Mouse (Mus musculus) CH12.LX (cell line): ENCODE results near the gene Lef1. TPM values are rescaled to one million over a fixed set of nuclear protein-coding genes. Genes with fewer than 3 reads are reported as not detected.

Source experiments
- DNase-seq: peaks from one replicate; pipeline ENCODE4 v3.0.0-alpha.2; 2013; ENCODE audit errors: extremely low read depth
- H3K27ac ChIP-seq: 2 replicates; pipeline ENCODE4 v1.5.1; 2012; ENCODE audit warnings: low read depth, mild to moderate bottlenecking, control low read depth, moderate library complexity; ENCODE audit not compliant: insufficient read depth
- H3K27me3 ChIP-seq: replicated peaks from 2 replicates; pipeline ENCODE3; 2012; ENCODE audit warnings: inconsistent platforms
- H3K36me3 ChIP-seq, 2 experiments: replicated peaks in 1 of 2; 2 replicates each; pipeline versions ENCODE3 to v1.6.1; 2012; ENCODE audit warnings: inconsistent platforms in 1 of 2, low read length in 1 of 2, mild to moderate bottlenecking in 1 of 2, mixed read lengths in 1 of 2, moderate library complexity in 1 of 2; ENCODE audit not compliant: control insufficient read depth in 1 of 2, insufficient read depth in 1 of 2
- H3K4me1 ChIP-seq, 2 experiments: 2 replicates each; pipeline ENCODE4 v1.6.1; 2012; ENCODE audit warnings: inconsistent platforms in 1 of 2, moderate library complexity in 1 of 2; ENCODE audit not compliant: insufficient read depth in 2 of 2, control insufficient read depth in 1 of 2
- H3K4me2 ChIP-seq: 2 replicates; pipeline ENCODE4 v1.6.1; 2012; ENCODE audit warnings: low read depth, mild to moderate bottlenecking, control low read depth; ENCODE audit not compliant: poor library complexity, insufficient read depth, severe bottlenecking
- H3K4me3 ChIP-seq, 3 experiments: fragments of 150-350 bp in 1 of 3; sonication (generic) in 1 of 3; replicated peaks in 1 of 3; 2 replicates each; pipeline versions ENCODE3 to v1.5.1; 2011 to 2012; ENCODE audit warnings: low read depth in 2 of 3, low read length in 2 of 3, mild to moderate bottlenecking in 2 of 3, moderate library complexity in 2 of 3, control low read depth in 1 of 3, improper control_type of control experiment in 1 of 3, inconsistent platforms in 1 of 3, mixed read lengths in 1 of 3; ENCODE audit not compliant: poor library complexity in 1 of 3
- H3K79me2 ChIP-seq: replicated peaks from 2 replicates; pipeline ENCODE4 v1.6.1; 2012; ENCODE audit warnings: mild to moderate bottlenecking, moderate library complexity; ENCODE audit not compliant: control insufficient read depth, poor library complexity, insufficient read depth, severe bottlenecking; ENCODE audit errors: extremely low read depth
- H3K9ac ChIP-seq: 2 replicates; pipeline ENCODE4 v1.6.1; 2012; ENCODE audit warnings: low read depth, mild to moderate bottlenecking, control low read depth, moderate library complexity; ENCODE audit not compliant: insufficient read depth
- H3K9me3 ChIP-seq: replicated peaks from 2 replicates; pipeline ENCODE3; 2012; ENCODE audit warnings: low read length, inconsistent platforms, mixed read lengths
- CHD1 ChIP-seq: IDR thresholded peaks from 2 replicates; pipeline ENCODE4 v1.6.1; 2012; ENCODE audit warnings: low read depth, low read length, improper control_type of control experiment, inconsistent platforms
- CHD2 ChIP-seq: IDR thresholded peaks from 2 replicates; pipeline ENCODE4 v1.6.1; 2011; ENCODE audit warnings: low read length, improper control_type of control experiment
- CTCF ChIP-seq, 2 experiments: IDR thresholded peaks in 1 of 2; conservative IDR thresholded peaks in 1 of 2; 2 replicates each; pipeline ENCODE4 v1.5.1; 2011 to 2012; ENCODE audit warnings: low read depth in 2 of 2, low read length in 2 of 2, improper control_type of control experiment in 1 of 2, inconsistent platforms in 1 of 2, mild to moderate bottlenecking in 1 of 2, moderate library complexity in 1 of 2
- E2F4 ChIP-seq: IDR thresholded peaks from 2 replicates; pipeline ENCODE4 v1.6.1; 2011; ENCODE audit warnings: low read depth, low read length, improper control_type of control experiment; ENCODE audit not compliant: insufficient replicate concordance
- ELF1 ChIP-seq: IDR thresholded peaks from 2 replicates; pipeline ENCODE4 v1.6.1; 2014; ENCODE audit warnings: low read depth, mild to moderate bottlenecking, inconsistent platforms, low read length, improper control_type of control experiment
- EP300 ChIP-seq: IDR thresholded peaks from 2 replicates; pipeline ENCODE4 v1.6.1; 2011; ENCODE audit warnings: low read length, improper control_type of control experiment
- HCFC1 ChIP-seq: IDR thresholded peaks from 2 replicates; pipeline ENCODE4 v1.6.1; 2012; ENCODE audit warnings: low read depth, mild to moderate bottlenecking, inconsistent platforms, low read length, improper control_type of control experiment
- IRF4 ChIP-seq: IDR thresholded peaks from 2 replicates; pipeline ENCODE4 v1.6.1; 2014; ENCODE audit warnings: low read depth, mild to moderate bottlenecking, inconsistent platforms, low read length, improper control_type of control experiment
- JUND ChIP-seq: conservative IDR thresholded peaks from 2 replicates; pipeline ENCODE4 v1.6.1; 2011; ENCODE audit warnings: low read depth, low read length, improper control_type of control experiment
- KAT2A ChIP-seq: IDR thresholded peaks from 2 replicates; pipeline ENCODE4 v1.6.1; 2012; ENCODE audit warnings: low read length, improper control_type of control experiment, inconsistent platforms; ENCODE audit not compliant: insufficient replicate concordance
- MAX ChIP-seq: IDR thresholded peaks from 2 replicates; pipeline ENCODE4 v1.6.1; 2011; ENCODE audit warnings: low read length, improper control_type of control experiment
- MAZ ChIP-seq: IDR thresholded peaks from 2 replicates; pipeline ENCODE4 v1.6.1; 2012; ENCODE audit warnings: low read depth, mild to moderate bottlenecking, inconsistent platforms, low read length, improper control_type of control experiment, moderate library complexity
- MXI1 ChIP-seq: IDR thresholded peaks from 2 replicates; pipeline ENCODE4 v1.6.1; 2011; ENCODE audit warnings: mild to moderate bottlenecking, low read depth, low read length, improper control_type of control experiment
- NELFE ChIP-seq: IDR thresholded peaks from 2 replicates; pipeline ENCODE4 v1.6.1; 2011; ENCODE audit warnings: low read depth, low read length, improper control_type of control experiment
- NRF1 ChIP-seq: IDR thresholded peaks from 2 replicates; pipeline ENCODE4 v1.6.1; 2014; ENCODE audit warnings: low read depth, mild to moderate bottlenecking, inconsistent platforms, low read length, improper control_type of control experiment, moderate library complexity
- PAX5 ChIP-seq: IDR thresholded peaks from 2 replicates; pipeline ENCODE4 v1.6.1; 2012; ENCODE audit warnings: low read length, inconsistent platforms, mixed read lengths
- POLR2A ChIP-seq: IDR thresholded peaks from 2 replicates; pipeline ENCODE4 v1.6.1; 2011; ENCODE audit warnings: low read depth, mild to moderate bottlenecking, improper control_type of control experiment, low read length
- POLR2AphosphoS2 ChIP-seq: IDR thresholded peaks from 2 replicates; pipeline ENCODE4 v1.6.1; 2011; ENCODE audit warnings: low read depth, low read length, improper control_type of control experiment
- RCOR1 ChIP-seq: conservative IDR thresholded peaks from 2 replicates; pipeline ENCODE4 v1.6.1; 2012; ENCODE audit warnings: low read depth, mild to moderate bottlenecking, inconsistent platforms, low read length, improper control_type of control experiment
- SIN3A ChIP-seq: IDR thresholded peaks from 2 replicates; pipeline ENCODE4 v1.6.1; 2012; ENCODE audit warnings: low read length, improper control_type of control experiment, inconsistent platforms
- SMC3 ChIP-seq: IDR thresholded peaks from 2 replicates; pipeline ENCODE4 v1.6.1; 2011; ENCODE audit warnings: low read depth, low read length, improper control_type of control experiment
- UBTF ChIP-seq: IDR thresholded peaks from 2 replicates; pipeline ENCODE4 v1.6.1; 2012; ENCODE audit warnings: low read depth, mild to moderate bottlenecking, inconsistent platforms, low read length, improper control_type of control experiment, moderate library complexity
- ZC3H11A ChIP-seq: IDR thresholded peaks from 2 replicates; pipeline ENCODE4 v1.6.1; 2012; ENCODE audit warnings: low read depth, mild to moderate bottlenecking, inconsistent platforms, low read length, improper control_type of control experiment
- ZKSCAN1 ChIP-seq: IDR thresholded peaks from 2 replicates; pipeline ENCODE4 v1.6.1; 2012; ENCODE audit warnings: low read depth, inconsistent platforms, low read length, improper control_type of control experiment, borderline replicate concordance
- ZMIZ1 ChIP-seq: IDR thresholded peaks from 2 replicates; pipeline ENCODE4 v1.6.1; 2012; ENCODE audit warnings: low read depth, mild to moderate bottlenecking, inconsistent platforms, low read length, improper control_type of control experiment
- dilution Hi-C: fragments of 300-500 bp; cut with MboI; formaldehyde crosslinking; loops from 2 replicates; pipeline ENCODE4 v1.14.3; 2020; ENCODE audit warnings: low sequenced_read_pairs; ENCODE audit not compliant: extremely low pct_unique_long_range_greater_than_20kb, extremely low pct_ligation_motif_present
- in situ Hi-C: fragments of 300-500 bp; cut with MboI; formaldehyde crosslinking; loops from 3 replicates; pipeline ENCODE4 v1.14.3; 2019; ENCODE audit warnings: low sequenced_read_pairs, low pct_ligation_motif_present, low pct_unique_long_range_greater_than_20kb, mixed read lengths
- polyA plus RNA-seq: library from polyadenylated mRNA; unstranded; fragments of >175 nt; gene quantifications from 2 replicates; pipeline ENCODE4 v1.2.1, GENCODE M21; 2012; ENCODE audit warnings: low read depth; ENCODE audit not compliant: insufficient read length
- total RNA-seq, 2 experiments: library from RNA; depleted of rRNA; stranded (reverse); fragments of 300-350 nt in 1 of 2; fragments of >200 nt in 1 of 2; gene quantifications; 2 replicates each; pipeline ENCODE4 v1.2.3; 2012 to 2014

The Lef1 gene
- total and polyA plus RNA-seq, 3 experiments, result 1.8 to 14.5 (median 4.4) TPM

DNA sequence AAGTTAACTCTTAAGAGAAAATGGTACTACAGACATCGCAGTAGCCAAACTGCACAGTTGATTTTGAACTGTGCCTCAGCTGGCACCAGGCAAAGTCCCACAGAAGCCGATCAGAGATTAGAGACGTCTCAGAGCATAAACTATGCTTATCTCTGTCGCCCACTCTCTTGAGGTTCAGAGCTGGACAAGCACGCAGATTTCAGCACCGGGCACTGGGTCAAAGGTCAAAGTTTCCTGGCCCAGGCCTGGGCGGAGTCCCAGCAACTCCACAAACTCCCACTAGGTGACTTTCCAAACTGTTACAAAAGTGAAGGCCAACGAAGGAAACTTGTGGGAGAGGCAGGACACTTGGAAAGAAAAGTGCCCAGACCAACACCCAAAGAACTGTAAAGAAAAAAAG is 160.9 kb downstream of the Lef1 start:
- H3K36me3 ChIP-seq, result peaks cover 0 to 21% of the 10 kb centered on the region in 2 experiments
- TF ChIP-seq MAX (no peak), RCOR1 (no peak), CTCF (conservative IDR thresholded peaks at IDR 0.05 in 1 of 2, IDR thresholded peaks at IDR 0.05 in 1 of 2; ENCODE audit: low read depth in 2 of 2, low read length in 2 of 2) (no peak), MAZ (no peak), POLR2AphosphoS2 (no peak)
- no peaks in the 10 kb centered on the region for H3K27me3 ChIP-seq
- dilution Hi-C loops, result no loop called here
- in situ Hi-C loops, result no loop called here
- peaks cover 0 to 24% of the 10 kb centered on the region in 2 experiments; a peak in 3 of 4 replicates for H3K4me1 ChIP-seq
- H3K27ac ChIP-seq, result no peak overlapping the region
- H3K4me2 ChIP-seq, result peak overlapping the region; percentile 71
- no peaks in the 10 kb centered on the region for H3K79me2 ChIP-seq
- peak; percentile 35 for DNase-seq
- H3K9me3 ChIP-seq, result no peaks in the 10 kb centered on the region
- peak overlapping the region in 2 of 3 experiments; percentile 53 to 79 for H3K4me3 ChIP-seq
- peak overlapping the region; percentile 34 for H3K9ac ChIP-seq

DNA sequence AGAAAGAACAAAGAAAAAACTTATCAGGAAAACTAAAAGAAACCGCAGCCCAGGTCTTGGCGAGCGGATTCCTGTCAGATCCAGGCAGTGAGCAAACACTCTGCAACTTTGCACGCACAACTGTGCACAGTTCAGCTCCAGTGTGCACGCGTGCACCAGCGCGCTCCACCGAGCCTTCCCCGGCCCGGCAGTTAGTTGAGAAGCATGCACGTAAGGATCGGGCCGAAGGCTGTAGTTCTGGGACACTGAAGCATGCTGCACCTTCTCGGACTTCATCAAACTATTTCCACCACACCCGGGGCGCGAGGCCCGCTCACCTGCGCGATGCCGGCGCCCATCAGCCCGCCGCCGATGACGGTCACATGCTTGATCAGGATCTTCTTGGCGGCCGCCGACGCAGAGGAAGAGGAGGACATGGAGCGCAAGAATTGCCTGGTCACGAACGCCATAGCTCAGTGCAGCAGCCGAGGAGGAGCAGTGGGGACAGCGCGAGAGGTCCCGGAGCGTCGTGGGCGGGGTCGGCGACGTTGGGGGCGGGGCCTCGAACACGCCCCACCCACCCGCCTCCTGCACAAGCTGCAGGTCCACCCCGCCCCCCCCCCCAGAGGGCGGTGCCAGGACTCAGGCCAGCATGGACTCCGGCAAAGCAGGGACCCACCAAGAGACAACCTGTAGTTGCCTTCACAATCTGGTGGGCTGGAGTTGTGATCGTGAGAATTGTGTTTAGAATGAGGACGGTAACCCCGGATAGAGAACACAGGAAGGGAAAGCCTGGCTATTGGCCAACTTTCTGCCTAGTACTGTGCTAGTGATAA is 161.5 kb downstream of the Lef1 start, which contains the start of gene Hadh:
Hadh (minus strand) TSS at position 543 of the 815 bp plus-strand sequence.
- TF ChIP-seq UBTF (no peak), EP300 (no peak), E2F4 (no peak), IRF4 (peak; percentile 4; the same call in 1 of the 2 replicates), ZC3H11A (no peak), SMC3 (no peak), ZKSCAN1 (no peak), KAT2A (no peak), SIN3A (0 out of 2 replicates have a peak, but pooled peaks have one; percentile 43), CHD1 (no peak), NRF1 (no peak), PAX5 (no peak), CHD2 (no peak; the same call in 1 of the 2 replicates), HCFC1 (peak; percentile 12; the same call in 1 of the 2 replicates), JUND (no peak), ELF1 (no peak), POLR2A (peak; percentile 75), ZMIZ1 (peak; percentile 70; the same call in 1 of the 2 replicates), NELFE (peak; percentile 67), MXI1 (peak; percentile 71), POLR2AphosphoS2 (no peak)
- Histone ChIP-seq H3K27me3 (no peaks in the 10 kb centered on the region), H3K4me2 (peak within 1 kb of the TSS; percentile 71), H3K9me3 (no peaks in the 10 kb centered on the region), H3K4me3 (peak within 1 kb of the TSS; percentile 53 to 79 (median 75)), H3K79me2 (no peaks in the 10 kb centered on the region), H3K4me1 (peaks cover 0 to 24% of the 10 kb centered on the region in 2 experiments; a peak in 3 of 4 replicates), H3K36me3 (peaks cover 0 to 18% of the 10 kb centered on the region in 2 experiments), H3K27ac (0 out of 2 replicates have a peak within 1 kb of the TSS, but pooled peaks have one; percentile 5), H3K9ac (peak within 1 kb of the TSS; percentile 34)
- dilution Hi-C loops, result no loop called here
- DNase-seq, result peak; percentile 82
- in situ Hi-C loops, result no loop called here
